Mouse (Mus musculus): ENCODE measurements around the gene Ephb3. TPM values are rescaled to one million over a fixed set of nuclear protein-coding genes. Genes with fewer than 3 reads are reported as not detected.

Ephb3 gene
- total and polyA plus RNA-seq, 2 experiments from 2014 or later, result 9.5 to 20.5 TPM

DNA sequence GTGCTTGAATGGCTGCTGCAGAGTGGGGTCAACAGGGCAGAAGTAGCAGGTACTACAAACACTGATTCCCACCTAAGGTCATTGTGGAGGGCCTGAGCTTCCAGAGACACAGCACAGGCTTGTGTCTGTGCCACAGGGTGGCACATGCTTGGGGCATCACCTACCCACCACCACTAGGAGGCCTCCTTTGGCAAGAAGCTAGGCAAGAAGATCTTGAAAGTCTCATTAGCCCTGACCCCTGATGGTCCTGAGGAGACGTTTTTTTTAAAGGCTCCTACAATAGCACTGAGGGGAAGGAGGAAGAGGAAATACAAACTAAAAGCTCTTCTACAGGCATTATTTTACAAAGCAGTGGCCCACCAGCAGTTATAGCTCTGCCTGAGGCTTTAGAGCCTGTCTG is 6.0 kb upstream of the Ephb3 start:
- 0 out of 2 replicates have a peak, but pooled peaks have one; percentile 38 for ATAC-seq (ENCODE audit: low FRiP score)
- 22% methylated on average over 1 of the region's 1 CpGs for WGBS

DNA sequence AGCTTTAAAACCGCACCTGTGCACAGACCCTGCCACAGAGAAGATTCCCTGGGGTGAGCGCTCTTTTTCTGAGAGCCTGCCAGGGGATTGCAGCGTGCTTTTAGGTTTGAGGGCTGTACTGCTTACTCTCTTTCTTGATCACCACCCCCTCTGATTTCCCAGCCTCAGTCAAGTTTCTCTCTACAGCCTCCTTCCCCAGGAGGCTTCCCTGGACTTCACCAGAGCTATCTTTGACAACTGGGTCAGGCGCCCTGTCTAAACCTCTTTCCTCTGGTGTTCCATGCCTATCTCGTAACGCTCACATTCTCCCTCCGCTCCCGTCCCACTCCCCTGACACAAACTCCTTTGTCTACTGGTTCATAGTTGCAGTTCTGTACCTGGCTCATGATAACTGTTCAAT is 5.1 kb upstream of the Ephb3 start:
- TF ChIP-seq CTCF (IDR thresholded peaks at IDR 0.05), result no peak
- Histone ChIP-seq H3K9ac (replicated peaks; ENCODE audit: low read length, poor library complexity, severe bottlenecking) (no peak overlapping the region), H3K4me1 (ENCODE audit: insufficient read depth, low read length) (no peaks in the 10 kb centered on the region), H3K27ac (ENCODE audit: low read depth, low read length) (no peak overlapping the region), H3K36me3 (ENCODE audit: insufficient read depth, low read length) (no peaks in the 10 kb centered on the region), H3K4me3 (ENCODE audit: low read depth, low read length) (no peak overlapping the region), H3K27me3 (ENCODE audit: insufficient read depth, low read length) (no peaks in the 10 kb centered on the region), H3K9me3 (ENCODE audit: low read length) (no peaks in the 10 kb centered on the region), H3K4me2 (ENCODE audit: low read depth, low read length, poor library complexity, severe bottlenecking) (no peak overlapping the region)
- 57% methylated on average over 8 of the region's 8 CpGs for WGBS
- DNase-seq (ENCODE audit: low spot score) (no peak), ATAC-seq (ENCODE audit: low FRiP score) (no peak)

More for the DNA sequence above, 6.0 kb upstream of the Ephb3 start:
- Histone ChIP-seq H3K27me3 (ENCODE audit: insufficient read depth, low read length) (no peaks in the 10 kb centered on the region), H3K9ac (replicated peaks; ENCODE audit: low read length, poor library complexity, severe bottlenecking) (no peak overlapping the region), H3K4me3 (ENCODE audit: low read depth, low read length) (no peak overlapping the region), H3K4me2 (ENCODE audit: low read depth, low read length, poor library complexity, severe bottlenecking) (no peak overlapping the region), H3K36me3 (ENCODE audit: insufficient read depth, low read length) (no peaks in the 10 kb centered on the region), H3K27ac (ENCODE audit: low read depth, low read length) (no peak overlapping the region), H3K9me3 (ENCODE audit: low read length) (no peaks in the 10 kb centered on the region), H3K4me1 (ENCODE audit: insufficient read depth, low read length) (no peaks in the 10 kb centered on the region)
- TF ChIP-seq CTCF (IDR thresholded peaks at IDR 0.05), result peak; percentile 61
- DNase-seq (ENCODE audit: low spot score), result peak; percentile 25

DNA sequence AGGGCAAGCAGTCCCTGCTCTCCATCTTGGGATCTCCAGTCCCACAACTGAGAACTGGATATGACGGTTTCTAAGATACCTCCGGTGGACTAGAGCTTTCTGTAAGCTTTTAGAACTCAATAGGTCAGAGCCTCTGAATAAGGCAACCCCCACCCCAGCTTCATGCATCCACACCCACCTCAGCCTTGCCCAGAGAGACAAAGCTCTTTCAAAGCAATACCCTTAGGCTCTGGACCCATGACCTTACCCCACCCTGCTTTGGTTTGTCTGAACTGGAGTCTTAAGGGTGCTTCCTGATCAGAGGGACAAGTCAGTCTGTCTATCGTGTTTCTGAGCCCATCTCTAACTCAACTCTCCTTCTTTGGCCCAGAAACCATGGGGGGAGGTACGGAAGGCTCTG is 1.8 kb upstream of the Ephb3 start:
- Histone ChIP-seq H3K4me1 (ENCODE audit: insufficient read depth, low read length) (no peaks in the 10 kb centered on the region), H3K4me3 (ENCODE audit: low read depth, low read length) (no peak overlapping the region), H3K36me3 (ENCODE audit: insufficient read depth, low read length) (no peaks in the 10 kb centered on the region), H3K9me3 (ENCODE audit: low read length) (no peaks in the 10 kb centered on the region), H3K27ac (ENCODE audit: low read depth, low read length) (no peak overlapping the region), H3K9ac (replicated peaks; ENCODE audit: low read length, poor library complexity, severe bottlenecking) (no peak overlapping the region), H3K27me3 (ENCODE audit: insufficient read depth, low read length) (no peaks in the 10 kb centered on the region), H3K4me2 (ENCODE audit: low read depth, low read length, poor library complexity, severe bottlenecking) (no peak overlapping the region)
- DNase-seq (ENCODE audit: low spot score) (no peak), ATAC-seq (ENCODE audit: low FRiP score) (no peak)
- no peak for TF ChIP-seq CTCF (IDR thresholded peaks at IDR 0.05)
- WGBS, result 83% methylated on average over 4 of the region's 4 CpGs

DNA sequence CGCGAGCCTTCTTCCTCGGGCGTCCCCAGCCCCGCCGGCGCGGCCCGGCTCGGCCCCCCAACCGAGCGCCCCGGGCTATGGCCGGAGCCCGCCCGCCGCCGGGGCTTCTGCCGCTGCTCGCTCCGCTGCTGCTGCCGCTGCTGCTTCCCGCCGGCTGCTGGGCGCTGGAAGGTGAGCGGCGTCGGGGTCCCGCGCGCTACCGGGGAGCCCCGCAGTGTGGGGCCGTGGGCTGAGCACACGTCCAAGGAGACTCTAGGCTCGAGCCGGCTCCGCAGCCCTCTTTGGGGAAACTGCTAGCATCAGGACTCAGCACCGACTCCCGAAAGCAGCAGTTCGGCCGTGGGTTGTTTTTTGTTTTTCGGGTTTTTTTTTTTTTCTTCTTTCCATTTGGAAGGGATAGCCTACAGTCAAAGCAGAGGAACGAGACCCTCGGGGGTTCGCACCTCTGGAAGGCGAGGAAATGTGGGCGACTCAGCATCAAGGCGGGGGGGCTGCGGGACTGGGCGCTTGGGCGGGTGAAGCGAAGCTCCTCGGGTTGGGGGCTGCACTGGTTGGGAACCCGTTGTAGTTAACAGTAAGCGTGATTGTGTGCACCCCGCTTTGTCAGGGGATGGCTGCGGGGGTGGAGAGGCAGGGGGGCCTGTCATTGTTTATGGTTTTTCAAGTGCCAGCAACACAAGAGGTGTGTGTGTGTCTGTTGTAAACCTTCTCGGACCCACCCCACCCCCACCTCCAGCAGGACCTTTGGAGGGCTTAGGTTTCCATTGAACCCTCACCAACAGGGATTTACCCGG is 735 bp downstream of the Ephb3 start:
- Histone ChIP-seq H3K9me3 (ENCODE audit: low read length) (no peaks in the 10 kb centered on the region), H3K36me3 (ENCODE audit: insufficient read depth, low read length) (no peaks in the 10 kb centered on the region), H3K4me2 (ENCODE audit: low read depth, low read length, poor library complexity, severe bottlenecking) (peak overlapping the region; percentile 66), H3K9ac (replicated peaks; ENCODE audit: low read length, poor library complexity, severe bottlenecking) (peak overlapping the region; percentile 85), H3K4me3 (ENCODE audit: low read depth, low read length) (peak overlapping the region; percentile 95), H3K27me3 (ENCODE audit: insufficient read depth, low read length) (no peaks in the 10 kb centered on the region), H3K27ac (ENCODE audit: low read depth, low read length) (peak overlapping the region; percentile 62), H3K4me1 (ENCODE audit: insufficient read depth, low read length) (0 out of 2 replicates have a peak, but pooled peaks cover 2% of the 10 kb centered on the region)
- DNase-seq (ENCODE audit: low spot score), result peak; percentile 36
- peak; percentile 13; the same call in 1 of the 2 replicates for ATAC-seq (ENCODE audit: low FRiP score)
- TF ChIP-seq CTCF (IDR thresholded peaks at IDR 0.05), result no peak
- under 1% methylated on average over 53 of the region's 60 CpGs for WGBS

DNA sequence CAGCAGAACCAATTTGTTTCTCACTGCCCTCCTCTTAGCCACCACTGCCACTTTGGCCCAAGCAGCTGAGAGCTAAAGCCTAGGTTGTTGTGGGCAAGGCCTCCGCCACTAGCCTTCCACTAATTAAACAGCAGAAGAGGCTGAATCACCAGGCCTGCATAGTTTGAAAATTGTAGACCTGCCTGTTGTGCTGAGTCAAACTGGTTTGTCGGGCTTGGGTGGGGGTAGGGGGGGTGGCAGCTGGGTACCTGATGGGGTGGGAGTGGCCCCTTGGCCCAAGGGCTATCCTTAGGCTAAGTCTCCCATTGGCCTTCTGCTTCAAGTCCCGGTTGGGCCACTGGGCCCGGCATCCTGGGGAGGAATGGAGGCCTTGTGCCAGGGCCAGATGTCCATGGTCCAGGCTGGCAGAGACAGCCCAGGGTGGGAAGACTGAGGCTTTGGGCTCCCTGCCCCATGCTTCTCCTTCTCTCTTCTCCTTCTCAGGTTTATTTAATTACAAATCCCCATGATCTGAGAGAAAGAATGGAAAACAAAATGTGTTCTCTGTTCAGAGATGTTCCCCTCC is 3.5 kb downstream of the Ephb3 start:
- 75% methylated on average over 4 of the region's 4 CpGs for WGBS
- Histone ChIP-seq H3K36me3 (ENCODE audit: insufficient read depth, low read length) (no peaks in the 10 kb centered on the region), H3K4me3 (ENCODE audit: low read depth, low read length) (peak overlapping the region; percentile 95; the same call in 1 of the 2 replicates), H3K27ac (ENCODE audit: low read depth, low read length) (no peak overlapping the region), H3K4me1 (ENCODE audit: insufficient read depth, low read length) (peaks cover 6% of the 10 kb centered on the region; the same call in 1 of the 2 replicates), H3K27me3 (ENCODE audit: insufficient read depth, low read length) (no peaks in the 10 kb centered on the region), H3K9ac (replicated peaks; ENCODE audit: low read length, poor library complexity, severe bottlenecking) (no peak overlapping the region), H3K4me2 (ENCODE audit: low read depth, low read length, poor library complexity, severe bottlenecking) (peak overlapping the region; percentile 66), H3K9me3 (ENCODE audit: low read length) (no peaks in the 10 kb centered on the region)
- no peak for TF ChIP-seq CTCF (IDR thresholded peaks at IDR 0.05)
- DNase-seq (ENCODE audit: low spot score) (no peak), ATAC-seq (ENCODE audit: low FRiP score) (no peak)

DNA sequence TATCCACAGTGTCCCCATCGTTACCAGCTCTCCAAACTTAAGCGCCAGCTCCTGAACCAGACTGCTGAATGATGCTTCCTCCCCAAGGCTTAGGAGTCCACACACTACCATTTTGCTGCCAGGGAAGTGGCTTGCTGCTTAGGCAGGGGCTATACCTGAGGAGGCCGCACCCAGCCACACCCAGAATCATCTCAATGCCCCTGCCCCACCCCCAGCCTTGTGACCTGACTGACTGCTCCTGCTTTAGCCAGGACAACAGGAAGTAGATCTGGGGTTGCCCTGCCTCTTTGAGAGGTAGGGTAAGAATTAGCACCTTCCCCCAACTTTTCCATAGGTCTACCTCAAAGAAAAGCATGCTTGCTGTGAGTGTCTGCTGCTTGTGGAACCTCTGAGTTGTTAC is 4.7 kb downstream of the Ephb3 start:
- DNase-seq (ENCODE audit: low spot score) (no peak), ATAC-seq (ENCODE audit: low FRiP score) (no peak)
- no peak for TF ChIP-seq CTCF (IDR thresholded peaks at IDR 0.05)
- WGBS, result 93% methylated on average over 3 of the region's 3 CpGs
- peaks cover 6% of the 10 kb centered on the region; the same call in 1 of the 2 replicates for H3K4me1 ChIP-seq (ENCODE audit: insufficient read depth, low read length)
- H3K4me3 ChIP-seq (ENCODE audit: low read depth, low read length), result no peak overlapping the region
- H3K9ac ChIP-seq (replicated peaks; ENCODE audit: low read length, poor library complexity, severe bottlenecking), result no peak overlapping the region
- H3K27me3 ChIP-seq (ENCODE audit: insufficient read depth, low read length), result no peaks in the 10 kb centered on the region
- H3K9me3 ChIP-seq (ENCODE audit: low read length), result no peaks in the 10 kb centered on the region
- H3K36me3 ChIP-seq (ENCODE audit: insufficient read depth, low read length), result no peaks in the 10 kb centered on the region
- no peak overlapping the region for H3K27ac ChIP-seq (ENCODE audit: low read depth, low read length)
- H3K4me2 ChIP-seq (ENCODE audit: low read depth, low read length, poor library complexity, severe bottlenecking), result no peak overlapping the region
